Mouse (Mus musculus) heart, postnatal 0 days (tissue): ENCODE results near the gene Pik3ip1. TPM values are rescaled to one million over a fixed set of nuclear protein-coding genes. Genes with fewer than 3 reads are reported as not detected.

Source experiments
- ATAC-seq: fragments of 200-750 bp; cut with Nextera tagmentation; 2 replicates; pipeline ENCODE4 v1.8.0; 2017; ENCODE audit warnings: low read depth, moderate number of reproducible peaks, moderate library complexity; ENCODE audit not compliant: insufficient read depth
- DNase-seq: peaks from one replicate; pipeline ENCODE4 v3.0.0-alpha.2; 2016; ENCODE audit warnings: low spot score
- H3K27ac ChIP-seq: fragments of 300-500 bp; sonication (generic); 2 replicates; pipeline ENCODE4 v1.5.1; 2014; ENCODE audit warnings: low read depth, mild to moderate bottlenecking
- H3K27me3 ChIP-seq: fragments of 300-500 bp; sonication (generic); 2 replicates; pipeline ENCODE4 v1.6.1; 2014; ENCODE audit warnings: low read length, mixed read lengths; ENCODE audit not compliant: control insufficient read depth, insufficient read depth
- H3K36me3 ChIP-seq: fragments of 300-500 bp; sonication (generic); replicated peaks from 2 replicates; pipeline ENCODE4 v1.6.1; 2014; ENCODE audit warnings: low read length, mixed read lengths; ENCODE audit not compliant: control insufficient read depth, insufficient read depth
- H3K4me1 ChIP-seq: fragments of 300-500 bp; sonication (generic); 2 replicates; pipeline ENCODE4 v1.6.1; 2014; ENCODE audit warnings: antibody characterized with exemption; ENCODE audit not compliant: control insufficient read depth, insufficient read depth
- H3K4me2 ChIP-seq: fragments of 300-500 bp; sonication (generic); 2 replicates; pipeline ENCODE4 v1.6.1; 2014; ENCODE audit warnings: low read depth, mild to moderate bottlenecking, low read length, moderate library complexity
- H3K4me3 ChIP-seq: fragments of 300-500 bp; sonication (generic); 2 replicates; pipeline ENCODE4 v1.5.1; 2014; ENCODE audit warnings: low read depth, low read length
- H3K9ac ChIP-seq: fragments of 300-500 bp; sonication (generic); replicated peaks from 2 replicates; pipeline ENCODE4 v1.6.1; 2014; ENCODE audit warnings: low read depth, low read length, mixed read lengths
- H3K9me3 ChIP-seq: fragments of 300-500 bp; sonication (generic); replicated peaks from 2 replicates; pipeline ENCODE4 v1.6.1; 2016; ENCODE audit warnings: low read length; ENCODE audit not compliant: control insufficient read depth
- CTCF ChIP-seq: IDR thresholded peaks from 2 replicates; pipeline ENCODE4 v1.5.1; 2016; ENCODE audit warnings: antibody characterized with exemption, control low read depth, low read depth
- EP300 ChIP-seq: IDR thresholded peaks from 2 replicates; pipeline ENCODE4 v1.6.1; 2016; ENCODE audit warnings: antibody characterized with exemption, low read depth
- WGBS: fragments of 180-500 bp; shearing (Covaris S2); extraction: QIAGEN DNeasy Blood & Tissue Kit; methylation state at CpG from one replicate; pipeline ENCODE4 v1.1.7; 2014; 5-methylcytosine and 5-hydroxymethylcytosine counted together
- polyA plus RNA-seq: library from polyadenylated mRNA; unstranded; fragments of >200 nt; fragmentation: Nextera tagmentation; extraction: Ambion mirVana; gene quantifications from 2 replicates; pipeline ENCODE4 v1.2.1, GENCODE M21; 2015
- total RNA-seq: library from RNA; depleted of rRNA; stranded (reverse); fragments of >200 nt; gene quantifications from 2 replicates; pipeline ENCODE4 v1.2.3, GENCODE M21; 2014; ENCODE audit warnings: low replicate concordance; rRNA removed

Pik3ip1 gene
- total and polyA plus RNA-seq, 2 experiments from 2014 or later, result 44.7 to 57.6 TPM

- ATAC-seq (no peak), DNase-seq (no peak)
- Histone ChIP-seq H3K27ac (no peak overlapping the region), H3K36me3 (no peaks in the 10 kb centered on the region), H3K4me3 (no peak overlapping the region), H3K4me2 (no peak overlapping the region), H3K9ac (no peak overlapping the region), H3K4me1 (no peaks in the 10 kb centered on the region; the same call in 1 of the 2 replicates), H3K27me3 (no peaks in the 10 kb centered on the region), H3K9me3 (no peaks in the 10 kb centered on the region)
- 48% methylated on average over 5 of the region's 5 CpGs for WGBS
- no peak for TF ChIP-seq EP300
- no peak for TF ChIP-seq CTCF
These were observed 59.8 kb downstream of the Pik3ip1 start for GRCm38 (mm10) chr11:3389996-3390395.

GRCm38 (mm10) chr11:3390789-3391188 is 60.6 kb downstream of the Pik3ip1 start:
- no peak overlapping the region for H3K4me2 ChIP-seq
- no peak overlapping the region for H3K9ac ChIP-seq
- no peak for ATAC-seq
- no peak overlapping the region for H3K27ac ChIP-seq
- H3K27me3 ChIP-seq, result no peaks in the 10 kb centered on the region
- 80% methylated on average over 5 of the region's 5 CpGs for WGBS
- no peaks in the 10 kb centered on the region for H3K9me3 ChIP-seq
- no peaks in the 10 kb centered on the region; the same call in 1 of the 2 replicates for H3K4me1 ChIP-seq
- no peak for DNase-seq
- no peaks in the 10 kb centered on the region for H3K36me3 ChIP-seq
- H3K4me3 ChIP-seq, result no peak overlapping the region
- no peak for TF ChIP-seq CTCF
- TF ChIP-seq EP300, result no peak

GRCm38 (mm10) chr11:3392526-3392925 is 62.3 kb downstream of the Pik3ip1 start:
- WGBS, result 49% methylated on average over 8 of the region's 8 CpGs
- TF ChIP-seq EP300, result no peak
- no peak for TF ChIP-seq CTCF
- H3K27me3 ChIP-seq, result no peaks in the 10 kb centered on the region
- DNase-seq (no peak), ATAC-seq (peak; percentile 52; the same call in 1 of the 2 replicates)
- H3K4me2 ChIP-seq, result peak overlapping the region; percentile 41
- H3K27ac ChIP-seq, result 0 out of 2 replicates have a peak overlapping the region, but pooled peaks have one; percentile 27
- H3K9ac ChIP-seq, result peak overlapping the region; percentile 12; the same call in 1 of the 2 replicates
- H3K4me1 ChIP-seq, result no peaks in the 10 kb centered on the region
- no peaks in the 10 kb centered on the region for H3K36me3 ChIP-seq
- H3K9me3 ChIP-seq, result no peaks in the 10 kb centered on the region
- no peak overlapping the region for H3K4me3 ChIP-seq

Other genes starting within 250 kb of the Pik3ip1 start
- 7.1 and 13.2 TPM in 2 replicates for gene Sfi1, start 136.9 kb upstream of the Pik3ip1 start, total RNA-seq
- gene Sfi1, start 136.9 kb upstream of the Pik3ip1 start, polyA plus RNA-seq, result 5.3 and 5.4 TPM in 2 replicates
- 34.4 and 58.2 TPM in 2 replicates for gene Eif4enif1, start 128.0 kb upstream of the Pik3ip1 start, total RNA-seq
- gene Eif4enif1, start 128.0 kb upstream of the Pik3ip1 start, polyA plus RNA-seq, result 16.9 and 19.0 TPM in 2 replicates
- gene Drg1, start 64.0 kb upstream of the Pik3ip1 start, total RNA-seq, result 52.8 and 55.1 TPM in 2 replicates
- gene Drg1, start 64.0 kb upstream of the Pik3ip1 start, polyA plus RNA-seq, result 128 and 134 TPM in 2 replicates
- 35.6 and 56.8 TPM in 2 replicates for gene Patz1, start 41.5 kb upstream of the Pik3ip1 start, total RNA-seq
- gene Patz1, start 41.5 kb upstream of the Pik3ip1 start, polyA plus RNA-seq, result 13.1 and 14.0 TPM in 2 replicates
- 38.3 and 55.1 TPM in 2 replicates for gene Limk2, start 78.8 kb downstream of the Pik3ip1 start, total RNA-seq
- 31.0 and 32.8 TPM in 2 replicates for gene Limk2, start 78.8 kb downstream of the Pik3ip1 start, polyA plus RNA-seq
- gene Rnf185, start 122.0 kb downstream of the Pik3ip1 start, total RNA-seq, result 41.2 and 82.6 TPM in 2 replicates
- 22.9 and 23.6 TPM in 2 replicates for gene Rnf185, start 122.0 kb downstream of the Pik3ip1 start, polyA plus RNA-seq
- 0.08 and 0.19 TPM in 2 replicates for gene Pla2g3, start 157.9 kb downstream of the Pik3ip1 start, total RNA-seq
- 0.10 and 0.11 TPM in 2 replicates for gene Pla2g3, start 157.9 kb downstream of the Pik3ip1 start, polyA plus RNA-seq
- gene Inpp5j, start 174.4 kb downstream of the Pik3ip1 start, total RNA-seq, result 7.1 and 9.4 TPM in 2 replicates
- gene Inpp5j, start 174.4 kb downstream of the Pik3ip1 start, polyA plus RNA-seq, result 12.4 and 12.8 TPM in 2 replicates
- gene Selenom, start 184.3 kb downstream of the Pik3ip1 start, total RNA-seq, result 147 and 156 TPM in 2 replicates
- 129 and 130 TPM in 2 replicates for gene Selenom, start 184.3 kb downstream of the Pik3ip1 start, polyA plus RNA-seq
- 74.5 and 94.2 TPM in 2 replicates for gene Smtn, start 210.2 kb downstream of the Pik3ip1 start, total RNA-seq
- 86.3 and 104 TPM in 2 replicates for gene Smtn, start 210.2 kb downstream of the Pik3ip1 start, polyA plus RNA-seq